Comparison of ENCODE assay signal across 9 mouse cellular contexts in the genomic region with DNA sequence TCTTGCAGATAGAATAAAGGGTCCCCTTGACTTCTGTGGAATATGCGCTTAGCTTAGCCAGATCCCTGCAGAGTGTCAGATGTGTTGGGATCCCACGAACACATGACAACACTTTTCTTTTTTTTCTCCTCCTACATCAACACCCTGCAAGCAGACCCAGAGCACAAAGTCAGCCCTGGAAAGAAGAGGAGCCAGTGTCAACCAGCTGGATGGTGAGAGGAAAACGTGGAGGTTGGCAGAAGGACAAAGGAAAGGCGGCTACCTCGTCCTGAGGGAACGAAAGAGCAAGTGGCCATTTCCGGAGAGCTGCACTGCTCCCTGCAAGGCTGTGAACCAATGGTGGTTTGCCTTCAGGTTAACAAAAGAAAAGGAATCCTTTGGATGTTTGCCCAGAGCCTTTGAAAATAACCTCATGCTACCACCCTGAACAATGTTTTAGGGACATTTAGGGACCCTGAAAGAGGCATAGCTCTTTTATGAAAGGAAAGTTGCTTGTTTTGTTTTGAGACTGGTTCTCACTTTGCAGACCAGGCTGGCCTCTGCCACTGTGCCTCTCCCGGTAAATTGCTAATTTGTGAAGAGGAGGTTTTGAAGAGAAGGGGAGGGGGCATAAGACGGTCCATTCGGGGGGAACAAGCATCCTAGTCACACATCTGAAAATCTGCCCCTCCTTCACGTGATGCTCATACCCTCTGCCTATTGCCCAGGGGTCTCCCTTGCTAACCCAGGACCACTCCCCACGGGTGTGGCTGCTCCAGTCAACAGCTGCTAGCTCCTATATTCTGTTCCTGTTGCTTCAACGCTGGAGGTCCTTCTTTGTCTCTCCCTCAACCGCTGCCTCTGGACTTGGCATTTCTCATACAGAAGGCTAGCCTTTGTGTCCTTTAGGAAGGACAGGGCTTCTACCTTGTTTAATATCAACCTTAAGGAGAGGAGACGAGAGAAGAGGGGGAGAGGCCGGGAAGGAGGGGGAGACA. TPM values are rescaled to one million over a fixed set of nuclear protein-coding genes. Genes with fewer than 3 reads are reported as not detected.
DNase-seq lines count a peak whose midpoint lies in the region; ATAC-seq lines count a peak whose summit lies in the region.
"Had no signal": no experiment of that assay in that cellular context is flagged by ENCODE, and none has a peak within 500 bp of the region (broad histone marks: within the 10 kb centered on the region; RNA-seq: fewer than 3 reads in every experiment).

No protein-coding gene starts in this region.

- intact Hi-C loops in heart, postnatal 25 days (cut with DNase I), result loop anchor here (2.0 kb wide), 5 partner anchors 29 to 575 kb away; partner anchors contain the start of gene Ndufb4

- H3K4me1 ChIP-seq in forebrain, embryonic 16.5 days (replicated peaks; ENCODE audit: control insufficient read depth, insufficient read depth, low read length), result peaks cover 28% of the 10 kb centered on the region
- H3K4me1 ChIP-seq in intestine, embryonic 16.5 days (ENCODE audit: control insufficient read depth, insufficient read depth, low read length), result peaks cover 8% of the 10 kb centered on the region; the same call in 1 of the 2 replicates
- peaks cover 62% of the 10 kb centered on the region for H3K4me1 ChIP-seq in midbrain, embryonic 10.5 days

- ATAC-seq in forebrain, embryonic 16.5 days, result peak; percentile 29
- no peak for ATAC-seq in intestine, embryonic 16.5 days
- ATAC-seq in megakaryocyte-erythroid progenitor cell, adult 5-6 weeks (replicated peaks; ENCODE audit: low FRiP score, low TSS enrichment, poor library complexity, severe bottlenecking), result no peak

- peak; percentile 97 for DNase-seq in heart, adult 11 months
- DNase-seq in heart, postnatal 25 days (ENCODE audit: low spot score), result no peak
- peak; percentile 70 for DNase-seq in cerebellum, adult 11-12 months
- peak; percentile 60 for DNase-seq in midbrain, embryonic 10.5 days (ENCODE audit: low spot score)
- DNase-seq in thymus, postnatal 25 days, result no peak

- H3K27ac ChIP-seq in forebrain, embryonic 16.5 days (ENCODE audit: low read length), result peak overlapping the region; percentile 85
- H3K27ac ChIP-seq in intestine, embryonic 16.5 days (ENCODE audit: low read length), result peak overlapping the region; percentile 27; the same call in 1 of the 2 replicates
- peak overlapping the region; percentile 95 for H3K27ac ChIP-seq in midbrain, embryonic 10.5 days (replicated peaks)

- H3K4me3 ChIP-seq in forebrain, embryonic 16.5 days (replicated peaks; ENCODE audit: low read length), result peak overlapping the region; percentile 3
- no peak overlapping the region for H3K4me3 ChIP-seq in intestine, embryonic 16.5 days (ENCODE audit: low read length)
- H3K4me3 ChIP-seq in midbrain, embryonic 10.5 days, result peak overlapping the region; percentile 48

- H3K36me3 ChIP-seq in forebrain, embryonic 16.5 days (ENCODE audit: control insufficient read depth, insufficient read depth), result no peaks in the 10 kb centered on the region
- no peaks in the 10 kb centered on the region for H3K36me3 ChIP-seq in intestine, embryonic 16.5 days (ENCODE audit: control insufficient read depth, insufficient read depth, low read length)
- no peaks in the 10 kb centered on the region for H3K36me3 ChIP-seq in midbrain, embryonic 10.5 days

- H3K27me3 ChIP-seq in forebrain, embryonic 16.5 days (replicated peaks; ENCODE audit: control insufficient read depth, insufficient read depth, low read length), result no peaks in the 10 kb centered on the region
- no peaks in the 10 kb centered on the region for H3K27me3 ChIP-seq in intestine, embryonic 16.5 days (replicated peaks; ENCODE audit: control insufficient read depth, insufficient read depth, low read length)
- H3K27me3 ChIP-seq in midbrain, embryonic 10.5 days (ENCODE audit: low read depth, poor library complexity, severe bottlenecking), result no peaks in the 10 kb centered on the region
- H3K27me3 ChIP-seq: CH12.LX had no signal

- no peaks in the 10 kb centered on the region for H3K9me3 ChIP-seq in forebrain, embryonic 16.5 days (ENCODE audit: control insufficient read depth, low read length)
- no peaks in the 10 kb centered on the region for H3K9me3 ChIP-seq in intestine, embryonic 16.5 days (ENCODE audit: control insufficient read depth, low read length)
- no peaks in the 10 kb centered on the region for H3K9me3 ChIP-seq in midbrain, embryonic 10.5 days (replicated peaks)

- WGBS in forebrain, embryonic 16.5 days, result 4% methylated on average over 16 of the region's 16 CpGs
- 22% methylated on average over 16 of the region's 16 CpGs for WGBS in intestine, embryonic 16.5 days
- 17% methylated on average over 16 of the region's 16 CpGs for WGBS in midbrain, embryonic 10.5 days

- H3K9ac ChIP-seq in forebrain, embryonic 16.5 days (replicated peaks; ENCODE audit: low read depth, low read length), result peak overlapping the region; percentile 14
- peak overlapping the region; percentile 2; the same call in 1 of the 2 replicates for H3K9ac ChIP-seq in intestine, embryonic 16.5 days (ENCODE audit: low read depth, low read length)

- H3K4me2 ChIP-seq in forebrain, embryonic 16.5 days (ENCODE audit: low read length), result peak overlapping the region; percentile 71
- peak overlapping the region; percentile 61 for H3K4me2 ChIP-seq in intestine, embryonic 16.5 days (ENCODE audit: low read depth, low read length)

RNA-seq across cellular contexts. Expression of gene Ndufb4, which starts 29.2 kb away (rescaled TPM):
- 100 to 1,000 TPM; 168 to 170 TPM for total RNA-seq in heart, postnatal 25 days (2021)
- polyA plus RNA-seq in forebrain, embryonic 16.5 days (2015; fragmentation: Nextera tagmentation; extraction: Ambion mirVana), result 49.6 and 68.2 TPM in 2 replicates
- 58.1 and 60.9 TPM in 2 replicates for polyA plus RNA-seq in intestine, embryonic 16.5 days (2015; fragmentation: Nextera tagmentation; extraction: Ambion mirVana)
- 46.2 and 50.9 TPM in 2 replicates for polyA plus RNA-seq in midbrain, embryonic 10.5 days (2016; fragmentation: Nextera tagmentation; extraction: Ambion mirVana)
- 48.1 and 63.1 TPM in 2 replicates for total RNA-seq in megakaryocyte-erythroid progenitor cell, adult 5-6 weeks (2014; fragmentation: Nextera tagmentation)
- 9.9 and 30.6 TPM in 2 replicates for total RNA-seq in megakaryocyte-erythroid progenitor cell, adult 5-6 weeks (2017)

Comparison
In these comparisons a context has a peak if more than half of its experiments do, and no peak if none do; other contexts are left out.
1. DNase-seq: peak in heart, adult 11 months (single experiment), cerebellum, adult 11-12 months (single experiment) and midbrain, embryonic 10.5 days (single experiment); none in heart, postnatal 25 days (single experiment) and thymus, postnatal 25 days (single experiment).
2. H3K27ac ChIP-seq: peak in every context shown above with its lines; median percentile 95 in midbrain, embryonic 10.5 days; 85 in forebrain, embryonic 16.5 days; 27 in intestine, embryonic 16.5 days.